Mouse (Mus musculus) embryonic facial prominence, embryonic 13.5 days (tissue): ENCODE results near the gene Nol4l. TPM values are rescaled to one million over a fixed set of nuclear protein-coding genes. Genes with fewer than 3 reads are reported as not detected.

Source experiments
- ATAC-seq: fragments of 200-750 bp; cut with Nextera tagmentation; 2 replicates; pipeline ENCODE4 v1.8.0; 2017; ENCODE audit warnings: low read depth; ENCODE audit not compliant: insufficient number of reproducible peaks, insufficient read depth, low FRiP score, low TSS enrichment
- H3K27ac ChIP-seq: fragments of 300-500 bp; sonication (generic); 2 replicates; pipeline ENCODE4 v1.5.1; 2015; ENCODE audit warnings: moderate library complexity, mild to moderate bottlenecking, inconsistent platforms
- H3K27me3 ChIP-seq: fragments of 300-500 bp; sonication (generic); 2 replicates; pipeline ENCODE4 v1.6.1; 2015; ENCODE audit warnings: mild to moderate bottlenecking, inconsistent platforms
- H3K36me3 ChIP-seq: fragments of 300-500 bp; sonication (generic); 2 replicates; pipeline ENCODE4 v1.6.1; 2015; ENCODE audit warnings: mild to moderate bottlenecking, inconsistent platforms
- H3K4me1 ChIP-seq: fragments of 300-500 bp; sonication (generic); 2 replicates; pipeline ENCODE4 v1.6.1; 2015; ENCODE audit warnings: inconsistent platforms
- H3K4me2 ChIP-seq: fragments of 300-500 bp; sonication (generic); 2 replicates; pipeline ENCODE4 v1.6.1; 2015; ENCODE audit warnings: moderate library complexity, mild to moderate bottlenecking, inconsistent platforms
- H3K4me3 ChIP-seq: fragments of 300-500 bp; sonication (generic); 2 replicates; pipeline ENCODE4 v1.5.1; 2015; ENCODE audit warnings: mild to moderate bottlenecking, inconsistent platforms
- H3K9ac ChIP-seq: fragments of 300-500 bp; sonication (generic); 2 replicates; pipeline ENCODE4 v1.6.1; 2015; ENCODE audit warnings: mild to moderate bottlenecking, inconsistent platforms
- H3K9me3 ChIP-seq: fragments of 300-500 bp; sonication (generic); 2 replicates; pipeline ENCODE4 v1.6.1; 2016; ENCODE audit warnings: inconsistent platforms
- WGBS: fragments of 180-500 bp; shearing (Covaris S2); methylation state at CpG from one replicate; pipeline ENCODE4 v1.1.7; 2015; ENCODE audit warnings: mixed read lengths; 5-methylcytosine and 5-hydroxymethylcytosine counted together
- polyA plus RNA-seq: library from polyadenylated mRNA; unstranded; fragments of >200 nt; fragmentation: Nextera tagmentation; extraction: Ambion mirVana; gene quantifications from 2 replicates; pipeline ENCODE4 v1.2.1, GENCODE M21; 2015

The Nol4l gene
- polyA plus RNA-seq, 1 experiment from 2014 or later, result 12.4 TPM

DNA sequence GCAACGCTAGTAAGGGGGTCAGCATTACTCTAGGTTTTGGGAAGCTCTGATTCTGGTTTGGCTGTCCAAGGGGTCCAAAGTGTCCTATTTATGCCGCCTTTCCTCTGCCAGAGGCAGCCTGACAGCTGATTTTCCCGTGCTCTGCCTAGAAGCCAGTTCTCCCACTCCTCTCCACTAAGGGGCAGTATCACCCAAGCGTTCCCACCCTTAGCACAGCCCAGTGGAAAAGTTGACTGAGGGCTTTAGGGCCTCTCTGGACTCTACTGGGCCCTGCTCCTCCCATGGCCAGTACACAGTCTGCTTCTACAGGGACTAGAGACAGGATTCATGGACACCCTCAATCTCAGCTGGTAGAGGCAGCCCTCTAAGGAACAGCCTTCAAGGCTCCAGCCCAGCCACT lies 51.2 kb downstream of the Nol4l start:
- 0 out of 2 replicates have a peak, but pooled peaks cover 3% of the 10 kb centered on the region for H3K27me3 ChIP-seq
- no peaks in the 10 kb centered on the region for H3K36me3 ChIP-seq
- H3K4me1 ChIP-seq, result peaks cover 35% of the 10 kb centered on the region
- H3K9ac ChIP-seq, result no peak overlapping the region
- peak; percentile 49; the same call in 1 of the 2 replicates for ATAC-seq
- 7% methylated on average over 4 of the region's 4 CpGs for WGBS
- H3K4me3 ChIP-seq, result no peak overlapping the region
- H3K4me2 ChIP-seq, result no peak overlapping the region
- H3K27ac ChIP-seq, result 0 out of 2 replicates have a peak overlapping the region, but pooled peaks have one; percentile 22
- no peaks in the 10 kb centered on the region for H3K9me3 ChIP-seq

DNA sequence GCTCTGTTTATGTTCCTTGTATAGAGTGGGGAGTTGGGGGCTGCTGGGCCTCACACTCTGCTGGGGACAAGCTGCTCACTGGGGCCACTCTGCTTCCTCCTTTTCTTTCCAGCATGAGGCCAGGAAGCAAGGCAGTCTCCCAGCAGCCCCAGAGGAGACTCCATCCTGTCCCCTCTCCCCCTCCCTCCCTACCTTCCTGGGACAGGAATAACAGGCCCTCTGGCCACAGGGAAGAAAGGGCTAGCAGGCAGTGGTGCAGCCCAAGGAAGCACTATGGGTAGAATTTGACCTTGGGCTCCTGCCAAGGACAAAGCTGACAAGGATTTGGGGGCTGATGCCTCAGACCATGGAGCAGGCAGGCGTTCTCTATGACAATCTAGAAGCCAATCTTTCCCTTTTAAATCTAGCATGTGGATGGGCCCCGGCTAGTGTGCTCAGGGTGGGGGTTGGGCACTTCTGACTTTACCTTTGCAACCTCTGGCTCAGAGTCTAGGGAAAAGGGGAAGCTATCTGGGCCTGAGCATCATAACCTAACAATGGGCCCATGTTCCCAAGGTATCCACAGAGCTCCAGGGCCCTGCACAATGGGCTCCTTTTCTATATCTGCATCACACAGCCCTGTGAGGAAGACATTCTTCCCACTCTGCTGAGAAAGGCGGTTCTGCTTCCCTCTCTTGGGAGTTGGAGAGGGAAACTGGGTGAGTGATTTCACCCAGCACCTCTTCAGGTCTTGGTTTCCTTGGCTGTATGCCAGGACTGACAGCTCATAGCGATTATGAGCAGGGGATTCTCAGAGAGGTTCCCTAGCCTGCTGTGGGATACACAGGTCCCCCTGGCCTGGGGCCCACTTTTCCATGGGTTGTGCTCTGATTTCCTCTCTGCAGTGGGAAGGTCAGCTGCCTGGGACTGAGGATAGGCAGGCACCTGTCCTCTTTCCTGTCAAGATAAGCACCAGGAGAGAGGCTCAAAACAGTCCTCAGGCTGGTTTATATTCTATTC lies 54.4 kb downstream of the Nol4l start:
- WGBS, result 29% methylated on average over 4 of the region's 4 CpGs
- peak overlapping the region; percentile 62 for H3K27ac ChIP-seq
- ATAC-seq, result peak; percentile 43; the same call in 1 of the 2 replicates

DNA sequence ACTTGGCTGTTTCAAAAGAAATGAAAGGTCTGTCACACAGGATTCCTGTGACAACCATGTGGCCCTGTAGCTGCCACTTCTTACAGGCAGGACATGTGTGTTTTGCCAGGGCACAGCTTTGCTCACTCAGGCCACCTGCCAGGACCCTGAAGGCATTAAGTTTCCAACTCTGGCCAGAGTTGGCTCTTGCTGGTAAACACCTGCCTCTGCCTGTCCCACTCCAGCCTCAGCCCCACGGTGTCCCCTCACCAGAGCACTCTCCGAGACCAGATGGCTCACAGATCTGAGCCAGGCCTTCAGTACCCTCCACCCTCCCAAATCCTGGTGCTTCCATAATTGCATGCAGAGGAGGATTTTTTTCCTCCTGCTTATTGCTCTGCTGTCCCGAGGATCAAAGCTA lies 58.8 kb downstream of the Nol4l start:
- no peaks in the 10 kb centered on the region for H3K36me3 ChIP-seq
- no peak overlapping the region for H3K4me2 ChIP-seq
- ATAC-seq, result no peak
- H3K9me3 ChIP-seq, result no peaks in the 10 kb centered on the region
- 0 out of 2 replicates have a peak overlapping the region, but pooled peaks have one; percentile 5 for H3K27ac ChIP-seq
- H3K27me3 ChIP-seq, result no peaks in the 10 kb centered on the region
- 18% methylated on average over 3 of the region's 3 CpGs for WGBS
- peaks cover 37% of the 10 kb centered on the region for H3K4me1 ChIP-seq
- no peak overlapping the region for H3K4me3 ChIP-seq
- H3K9ac ChIP-seq, result no peak overlapping the region

More for the DNA sequence above, 54.4 kb downstream of the Nol4l start:
- H3K4me1 ChIP-seq, result peaks cover 29% of the 10 kb centered on the region
- H3K36me3 ChIP-seq, result no peaks in the 10 kb centered on the region
- no peak overlapping the region for H3K4me3 ChIP-seq
- no peaks in the 10 kb centered on the region for H3K9me3 ChIP-seq
- peak overlapping the region; percentile 44; the same call in 1 of the 2 replicates for H3K9ac ChIP-seq
- H3K4me2 ChIP-seq, result no peak overlapping the region
- no peaks in the 10 kb centered on the region for H3K27me3 ChIP-seq

DNA sequence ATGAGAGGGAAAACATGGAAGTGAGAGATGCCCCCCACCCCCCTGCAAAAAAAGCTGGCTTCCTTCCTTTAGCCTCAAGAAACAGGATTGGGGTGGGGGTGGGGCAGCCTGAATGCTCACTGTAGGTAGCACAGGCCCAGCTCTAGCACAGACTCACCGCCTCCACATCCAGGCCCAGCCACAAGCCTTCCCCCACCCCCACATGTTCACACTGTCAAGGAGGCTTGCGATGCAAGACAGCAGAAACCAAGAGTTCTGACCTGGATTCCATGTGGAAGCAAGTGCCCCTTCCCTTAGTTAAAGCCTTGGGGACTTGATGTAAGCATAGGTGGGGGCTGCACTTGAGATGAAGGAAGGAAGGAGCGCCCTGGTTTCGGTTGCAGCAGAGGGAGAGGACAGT lies 60.0 kb downstream of the Nol4l start:
- H3K27ac ChIP-seq, result peak overlapping the region; percentile 1; the same call in 1 of the 2 replicates
- ATAC-seq, result no peak
- WGBS, result 50% methylated on average over 4 of the region's 4 CpGs

DNA sequence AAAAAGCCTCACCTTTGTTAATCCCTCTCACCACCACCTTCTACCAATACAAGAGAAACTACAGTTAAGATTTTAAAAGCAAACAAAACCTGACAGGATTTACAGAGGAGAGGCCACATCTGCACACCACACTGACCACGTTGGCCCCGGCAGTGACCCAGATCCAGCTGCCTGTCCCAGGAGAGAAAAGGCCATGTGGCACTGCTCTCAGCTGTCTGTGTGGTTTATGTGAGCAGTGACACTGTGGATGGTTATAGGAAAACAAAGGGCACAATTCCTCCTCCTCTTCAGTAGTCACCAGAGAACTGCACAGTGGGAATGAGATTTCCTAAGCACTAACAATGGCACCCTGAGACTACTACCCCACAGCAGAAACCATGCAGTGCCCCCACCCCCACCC lies 60.5 kb downstream of the Nol4l start:
- H3K9ac ChIP-seq, result peak overlapping the region; percentile 2; the same call in 1 of the 2 replicates
- no peak overlapping the region for H3K4me2 ChIP-seq
- H3K27me3 ChIP-seq, result no peaks in the 10 kb centered on the region
- no peaks in the 10 kb centered on the region for H3K36me3 ChIP-seq
- peaks cover 22% of the 10 kb centered on the region for H3K4me1 ChIP-seq
- 45% methylated on average over 2 of the region's 2 CpGs for WGBS
- peak overlapping the region; percentile 1; the same call in 1 of the 2 replicates for H3K27ac ChIP-seq
- H3K4me3 ChIP-seq, result no peak overlapping the region
- H3K9me3 ChIP-seq, result no peaks in the 10 kb centered on the region
- ATAC-seq, result no peak

More for the DNA sequence above, 60.0 kb downstream of the Nol4l start:
- Histone ChIP-seq H3K4me3 (no peak overlapping the region), H3K36me3 (no peaks in the 10 kb centered on the region), H3K9me3 (no peaks in the 10 kb centered on the region), H3K4me2 (no peak overlapping the region), H3K9ac (peak overlapping the region; percentile 2; the same call in 1 of the 2 replicates), H3K27me3 (no peaks in the 10 kb centered on the region), H3K4me1 (peaks cover 25% of the 10 kb centered on the region)

DNA sequence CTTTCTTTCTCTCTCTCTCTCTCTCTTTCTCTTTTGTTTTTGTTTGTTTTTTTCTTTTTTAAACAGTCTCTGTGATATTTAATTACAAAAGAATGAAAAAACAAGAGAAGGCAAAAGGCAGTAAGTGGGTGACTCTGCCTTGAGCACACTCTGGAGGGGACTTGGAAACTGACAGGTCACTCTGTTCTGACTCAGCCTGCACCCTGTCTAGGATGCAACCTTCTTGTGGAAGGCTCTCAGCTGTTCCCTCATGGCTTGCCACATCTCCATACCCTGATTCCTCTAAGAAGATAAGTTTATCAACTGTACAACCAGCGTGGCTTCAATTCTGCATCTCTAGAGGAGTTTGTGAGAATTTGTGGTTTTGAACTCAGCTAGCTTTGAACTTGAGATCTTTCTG lies 62.4 kb downstream of the Nol4l start:
- Histone ChIP-seq H3K36me3 (no peaks in the 10 kb centered on the region), H3K9ac (no peak overlapping the region), H3K4me1 (peaks cover 22% of the 10 kb centered on the region), H3K4me2 (no peak overlapping the region), H3K27me3 (no peaks in the 10 kb centered on the region), H3K9me3 (no peaks in the 10 kb centered on the region), H3K4me3 (no peak overlapping the region), H3K27ac (no peak overlapping the region)
- ATAC-seq, result no peak
- 71% methylated on average over 1 of the region's 1 CpGs for WGBS

DNA sequence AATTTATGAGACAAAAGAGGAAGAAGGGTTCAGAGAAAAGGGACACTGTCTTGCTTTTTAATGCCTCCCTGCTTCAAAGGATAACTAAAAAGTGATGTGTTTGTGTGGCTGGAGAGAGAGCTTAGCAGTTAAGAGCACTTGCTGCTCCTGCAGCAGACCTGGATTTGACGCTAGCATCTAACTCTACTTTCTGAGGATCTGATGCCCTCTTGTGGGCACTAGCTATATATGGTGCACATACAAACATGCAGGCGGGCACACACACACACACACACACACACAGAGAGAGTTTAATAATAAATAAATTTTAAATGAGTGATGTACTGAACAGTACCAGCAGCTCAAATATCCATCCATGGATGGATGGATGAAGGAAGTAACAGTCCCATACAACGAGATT lies 66.5 kb downstream of the Nol4l start:
- ATAC-seq, result no peak
- no peak overlapping the region for H3K9ac ChIP-seq
- H3K4me2 ChIP-seq, result no peak overlapping the region
- WGBS, result 80% methylated on average over 3 of the region's 3 CpGs
- H3K36me3 ChIP-seq, result no peaks in the 10 kb centered on the region
- H3K27ac ChIP-seq, result no peak overlapping the region
- H3K9me3 ChIP-seq, result no peaks in the 10 kb centered on the region
- no peaks in the 10 kb centered on the region for H3K27me3 ChIP-seq
- H3K4me1 ChIP-seq, result peaks cover 8% of the 10 kb centered on the region; the same call in 1 of the 2 replicates
- no peak overlapping the region for H3K4me3 ChIP-seq

DNA sequence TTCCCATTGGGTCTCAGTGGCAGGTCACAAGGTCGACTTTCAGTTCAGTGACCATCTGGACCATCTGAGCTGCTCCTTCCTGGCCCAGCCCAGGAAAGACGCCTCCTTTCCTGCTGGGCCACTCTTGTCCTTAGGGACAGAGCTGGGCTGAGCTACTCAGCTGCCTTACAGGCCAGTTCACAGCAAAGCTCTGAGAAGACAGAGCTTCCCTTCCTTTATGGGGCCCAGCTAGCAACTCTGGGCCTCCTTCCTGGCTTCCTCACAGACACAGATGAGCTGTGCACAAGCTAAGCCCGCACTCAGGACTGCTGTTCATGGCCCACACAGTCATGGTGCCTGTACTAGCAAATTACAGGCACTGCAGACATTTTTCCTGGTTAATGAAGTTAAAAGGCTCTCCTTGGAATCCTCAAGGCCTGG lies 71.7 kb downstream of the Nol4l start:
- Histone ChIP-seq H3K9ac (no peak overlapping the region), H3K27ac (peak overlapping the region; percentile 72), H3K27me3 (no peaks in the 10 kb centered on the region), H3K4me1 (peaks cover 28% of the 10 kb centered on the region), H3K36me3 (no peaks in the 10 kb centered on the region), H3K4me2 (no peak overlapping the region), H3K4me3 (no peak overlapping the region), H3K9me3 (no peaks in the 10 kb centered on the region)
- ATAC-seq, result no peak
- 29% methylated on average over 3 of the region's 3 CpGs for whole genome bisulfite sequencing

DNA sequence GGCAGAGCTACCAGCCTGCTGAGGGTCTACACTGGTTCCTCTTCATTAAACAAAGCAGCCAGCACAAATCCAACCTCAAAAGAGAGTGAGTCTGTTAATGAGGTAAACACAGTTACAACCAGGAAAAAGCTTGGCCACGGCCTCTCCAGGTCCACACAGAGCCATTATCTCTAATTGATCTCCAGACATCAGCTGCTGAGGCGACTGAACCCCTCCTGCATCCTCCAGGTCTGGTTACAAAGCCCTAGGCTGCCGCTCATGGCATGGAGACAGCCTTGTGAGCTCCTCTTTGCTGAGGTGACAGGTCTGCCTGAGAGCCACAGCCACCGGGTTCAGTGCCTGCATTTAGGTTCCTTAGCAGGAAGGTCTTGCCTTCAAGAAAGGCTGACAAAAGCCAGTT lies 72.3 kb downstream of the Nol4l start:
- Histone ChIP-seq H3K9me3 (no peaks in the 10 kb centered on the region), H3K4me2 (no peak overlapping the region), H3K27me3 (no peaks in the 10 kb centered on the region), H3K9ac (no peak overlapping the region), H3K36me3 (no peaks in the 10 kb centered on the region), H3K27ac (peak overlapping the region; percentile 72), H3K4me3 (no peak overlapping the region), H3K4me1 (peaks cover 28% of the 10 kb centered on the region)
- no peak for ATAC-seq
- WGBS, result 9% methylated on average over 4 of the region's 4 CpGs

DNA sequence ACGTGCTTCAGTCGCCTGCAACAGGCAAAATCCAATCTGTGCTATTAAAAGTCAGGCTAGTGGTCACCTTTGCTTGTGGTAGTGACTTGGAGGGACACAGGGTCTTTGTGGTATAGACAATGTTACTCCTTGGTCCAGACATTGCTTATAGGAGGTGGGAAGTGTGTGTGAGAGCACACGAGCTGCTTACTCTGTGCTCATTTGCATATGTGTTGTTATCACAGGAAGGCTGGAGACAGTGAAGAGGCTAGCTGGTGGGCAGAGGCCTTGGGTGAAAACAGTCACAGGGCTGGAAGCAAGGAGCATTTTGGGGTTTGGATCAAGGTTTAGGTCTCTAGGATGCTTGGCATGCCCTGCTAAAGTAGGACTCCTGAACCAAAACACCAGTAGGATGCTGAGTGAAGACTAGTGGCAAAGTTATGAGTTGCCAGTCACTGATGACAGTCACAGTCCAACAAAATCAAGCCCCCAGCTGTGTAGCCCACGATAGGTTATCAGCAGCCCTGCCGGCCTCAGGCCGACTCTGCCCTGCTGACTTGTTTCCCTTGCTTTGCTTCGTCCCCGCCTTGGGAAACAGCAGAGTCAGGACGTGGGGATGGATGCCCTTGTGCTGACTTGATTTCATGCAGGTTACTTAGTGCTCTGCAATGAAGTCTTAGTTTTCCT lies 74.8 kb downstream of the Nol4l start:
- no peak overlapping the region for H3K9ac ChIP-seq
- no peaks in the 10 kb centered on the region for H3K27me3 ChIP-seq
- ATAC-seq, result no peak
- 54% methylated on average over 9 of the region's 9 CpGs for WGBS
- no peak overlapping the region for H3K4me2 ChIP-seq
- no peaks in the 10 kb centered on the region for H3K36me3 ChIP-seq
- peaks cover 28% of the 10 kb centered on the region for H3K4me1 ChIP-seq
- no peak overlapping the region for H3K4me3 ChIP-seq
- no peak overlapping the region for H3K27ac ChIP-seq
- no peaks in the 10 kb centered on the region for H3K9me3 ChIP-seq

DNA sequence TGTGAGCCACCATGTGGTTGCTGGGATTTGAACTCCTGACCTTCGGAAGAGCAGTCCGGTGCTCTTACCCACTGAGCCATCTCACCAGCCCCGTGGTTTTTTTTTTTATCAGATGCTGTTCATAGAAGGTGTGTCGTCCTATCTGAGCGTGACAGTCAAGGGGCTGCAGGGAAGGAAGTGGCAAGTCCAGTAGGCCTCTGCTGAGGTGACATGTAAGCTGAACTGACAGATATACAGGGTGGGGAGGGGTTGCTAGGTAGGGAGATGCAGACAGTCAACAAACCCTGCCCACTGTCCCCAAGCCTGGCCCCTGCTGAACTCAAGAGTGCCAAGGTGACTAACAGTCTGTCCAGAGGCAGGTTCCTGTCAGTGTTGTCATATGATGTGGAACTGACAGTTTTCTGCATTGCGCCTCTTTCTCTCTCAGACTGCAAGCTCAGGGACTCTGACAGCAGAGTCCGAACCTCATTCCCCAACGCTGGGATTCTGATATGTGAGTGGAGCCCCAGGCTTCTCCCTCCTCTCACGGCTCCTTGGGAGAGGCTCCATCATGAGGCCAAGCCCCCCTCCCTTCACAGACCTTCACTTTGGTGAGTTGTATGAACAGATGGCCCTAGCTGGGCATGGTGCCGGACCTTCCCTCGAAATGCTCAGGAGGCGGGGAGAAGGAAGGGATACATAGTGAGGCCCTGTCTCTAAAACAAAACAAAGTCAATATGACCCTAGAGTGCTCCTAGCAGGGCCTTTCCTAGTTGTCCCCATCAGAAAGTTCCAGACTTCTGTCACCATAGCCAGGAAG lies 75.6 kb downstream of the Nol4l start:
- Histone ChIP-seq H3K27me3 (no peaks in the 10 kb centered on the region), H3K36me3 (no peaks in the 10 kb centered on the region), H3K4me1 (peaks cover 28% of the 10 kb centered on the region), H3K4me2 (no peak overlapping the region), H3K9ac (no peak overlapping the region), H3K4me3 (no peak overlapping the region), H3K27ac (no peak overlapping the region), H3K9me3 (no peaks in the 10 kb centered on the region)
- ATAC-seq, result no peak
- 71% methylated on average over 12 of the region's 12 CpGs for WGBS
